Mouse (Mus musculus): ENCODE data around the gene Kdm1a. TPM values are rescaled to one million over a fixed set of nuclear protein-coding genes. Genes with fewer than 3 reads are reported as not detected.

Kdm1a gene
- polyA plus RNA-seq (2015; fragmentation: Nextera tagmentation; extraction: Ambion mirVana) = 76.5 TPM in 2 replicates

GRCm38 (mm10) chr4:136602568-136602967 lies at the start of gene Kdm1a:
TSS of gene Kdm1a (minus strand) at chr4:136602723.
- Histone ChIP-seq H3K27ac (replicated peaks) (peak within 1 kb of the TSS; percentile 96), H3K4me1 (replicated peaks) (peaks cover 30% of the 10 kb centered on the region), H3K4me3 (peak within 1 kb of the TSS; percentile 99), H3K4me2 (peak within 1 kb of the TSS; percentile 76), H3K36me3 (no peaks in the 10 kb centered on the region), H3K27me3 (no peaks in the 10 kb centered on the region), H3K9ac (peak within 1 kb of the TSS; percentile 100), H3K9me3 (no peaks in the 10 kb centered on the region)
- WGBS = under 1% methylated on average over 31 of the region's 45 CpGs
- peak; percentile 91 for ATAC-seq (ENCODE audit: low read depth)

DNA sequence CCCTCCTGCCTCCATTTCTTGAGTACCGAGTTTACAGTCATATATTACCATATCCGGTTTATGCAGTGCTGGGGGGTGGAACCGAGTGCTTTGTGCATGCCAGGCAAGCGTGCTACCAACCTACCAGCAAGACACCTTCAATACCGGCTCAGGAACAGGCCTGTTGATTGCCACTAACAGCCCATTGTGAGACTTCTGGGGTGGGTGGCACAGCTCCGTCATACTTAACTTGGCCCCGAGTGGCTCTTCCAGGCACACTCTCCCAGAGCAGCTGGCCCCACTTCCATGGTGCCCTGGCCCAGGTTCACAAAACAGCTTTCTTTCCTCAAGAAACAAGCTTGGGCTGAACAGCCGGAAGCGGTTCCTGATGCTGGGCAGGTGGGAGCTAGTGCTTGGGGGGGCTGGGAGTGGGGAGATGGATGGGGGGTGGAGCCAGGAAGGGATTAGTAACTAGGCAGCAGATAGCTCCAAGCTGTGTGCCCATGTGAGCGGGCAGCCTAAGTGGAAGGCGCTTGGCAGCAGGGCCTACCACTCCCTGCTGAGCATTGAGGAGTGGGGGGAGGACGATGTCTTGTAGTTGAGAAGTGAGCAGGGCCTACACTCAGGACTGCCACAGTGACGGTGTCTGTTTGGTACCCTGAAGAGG lies 49.5 kb upstream of the Kdm1a start:
- Histone ChIP-seq H3K9me3 (0 out of 2 replicates have a peak, but pooled peaks cover 3% of the 10 kb centered on the region), H3K9ac (no peak overlapping the region), H3K36me3 (peaks cover 33% of the 10 kb centered on the region), H3K4me2 (no peak overlapping the region), H3K27me3 (no peaks in the 10 kb centered on the region), H3K4me1 (replicated peaks) (peaks cover 31% of the 10 kb centered on the region), H3K27ac (replicated peaks) (peak overlapping the region; percentile 64), H3K4me3 (no peak overlapping the region)
- 69% methylated on average over 13 of the region's 13 CpGs for WGBS
- ATAC-seq (ENCODE audit: low read depth) = peak; percentile 45; the same call in 1 of the 2 replicates

DNA sequence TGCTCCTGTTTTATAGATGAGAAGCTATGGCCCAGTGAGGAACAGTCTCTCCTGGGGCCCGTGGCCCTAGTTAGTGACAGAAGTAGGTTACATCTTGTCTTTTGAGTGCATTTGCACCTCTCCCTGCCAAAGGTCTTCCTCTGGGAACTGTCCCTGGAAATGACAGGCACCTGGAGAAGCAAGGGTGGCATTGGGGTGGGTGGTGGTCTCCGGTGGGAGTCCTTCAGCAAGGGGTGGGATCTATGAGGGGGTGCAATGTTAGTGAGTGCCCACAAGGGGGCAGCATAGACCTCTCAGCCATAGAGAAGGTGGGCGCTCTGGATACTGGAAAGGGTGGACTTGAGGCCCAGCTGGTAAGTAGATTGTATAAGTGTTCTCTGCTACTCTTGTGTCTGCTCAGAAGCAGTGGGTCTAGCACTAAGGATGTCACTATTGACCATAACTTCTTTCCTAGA lies 48.9 kb upstream of the Kdm1a start:
- WGBS = 64% methylated on average over 3 of the region's 3 CpGs
- peak overlapping the region; percentile 64; the same call in 1 of the 2 replicates for H3K27ac ChIP-seq (replicated peaks)

GRCm38 (mm10) chr4:136650261-136650660 lies 47.7 kb upstream of the Kdm1a start:
- Histone ChIP-seq H3K27me3 (no peaks in the 10 kb centered on the region), H3K27ac (replicated peaks) (no peak overlapping the region), H3K4me3 (no peak overlapping the region), H3K9me3 (0 out of 2 replicates have a peak, but pooled peaks cover 3% of the 10 kb centered on the region), H3K4me1 (replicated peaks) (peaks cover 31% of the 10 kb centered on the region), H3K36me3 (peaks cover 16% of the 10 kb centered on the region), H3K9ac (no peak overlapping the region), H3K4me2 (no peak overlapping the region)
- ATAC-seq (ENCODE audit: low read depth) = no peak
- 89% methylated on average over 8 of the region's 8 CpGs for WGBS

More for the DNA sequence above, 48.9 kb upstream of the Kdm1a start:
- Histone ChIP-seq H3K4me3 (no peak overlapping the region), H3K9me3 (0 out of 2 replicates have a peak, but pooled peaks cover 3% of the 10 kb centered on the region), H3K9ac (no peak overlapping the region), H3K27me3 (no peaks in the 10 kb centered on the region), H3K4me2 (no peak overlapping the region), H3K36me3 (peaks cover 27% of the 10 kb centered on the region), H3K4me1 (replicated peaks) (peaks cover 31% of the 10 kb centered on the region)
- peak; percentile 19; the same call in 1 of the 2 replicates for ATAC-seq (ENCODE audit: low read depth)

- 0 out of 2 replicates have a peak, but pooled peaks have one; percentile 16 for ATAC-seq (ENCODE audit: low read depth)
- peaks cover 31% of the 10 kb centered on the region for H3K4me1 ChIP-seq (replicated peaks)
- no peak overlapping the region for H3K4me3 ChIP-seq
- 0 out of 2 replicates have a peak, but pooled peaks cover 3% of the 10 kb centered on the region for H3K9me3 ChIP-seq
- no peak overlapping the region for H3K4me2 ChIP-seq
- no peak overlapping the region for H3K9ac ChIP-seq
- peaks cover 9% of the 10 kb centered on the region for H3K36me3 ChIP-seq
- H3K27ac ChIP-seq (replicated peaks) = no peak overlapping the region
- 41% methylated on average over 13 of the region's 13 CpGs for WGBS
- H3K27me3 ChIP-seq = no peaks in the 10 kb centered on the region
These were observed 47.1 kb upstream of the Kdm1a start for GRCm38 (mm10) chr4:136649480-136650196.

DNA sequence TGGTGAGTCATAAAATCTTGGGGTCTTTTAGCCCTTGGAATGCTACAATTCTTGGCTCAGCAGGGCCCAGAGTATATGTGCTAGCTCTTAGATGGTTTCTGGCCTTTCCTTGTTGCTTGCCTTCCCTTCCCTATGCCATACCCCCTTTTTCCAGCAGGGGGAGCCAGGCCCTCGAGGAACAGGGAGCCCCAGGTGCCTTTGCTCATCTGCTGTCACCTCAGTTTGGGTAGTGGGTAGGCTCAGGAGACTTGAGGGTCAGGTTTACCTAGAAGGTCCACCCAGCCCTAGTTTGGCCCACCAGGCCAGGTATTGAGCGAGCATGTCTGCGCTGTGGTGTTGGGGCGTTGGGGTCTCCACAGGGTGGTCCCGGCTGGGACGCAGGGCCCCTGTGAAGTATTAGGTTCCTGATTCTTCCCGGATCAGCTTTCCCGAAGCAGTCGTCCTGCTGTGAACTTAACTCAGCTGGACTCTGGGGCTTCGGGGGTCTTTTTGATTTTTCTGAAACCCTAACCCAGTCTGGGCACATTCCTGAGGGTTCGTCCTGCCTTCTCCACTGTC lies 46.5 kb upstream of the Kdm1a start:
- H3K9ac ChIP-seq = no peak overlapping the region
- H3K27me3 ChIP-seq = no peaks in the 10 kb centered on the region
- ATAC-seq (ENCODE audit: low read depth) = no peak
- peaks cover 3% of the 10 kb centered on the region; the same call in 1 of the 2 replicates for H3K36me3 ChIP-seq
- peaks cover 3% of the 10 kb centered on the region; the same call in 1 of the 2 replicates for H3K9me3 ChIP-seq
- H3K27ac ChIP-seq (replicated peaks) = no peak overlapping the region
- no peak overlapping the region for H3K4me2 ChIP-seq
- H3K4me1 ChIP-seq (replicated peaks) = peaks cover 31% of the 10 kb centered on the region
- H3K4me3 ChIP-seq = no peak overlapping the region
- WGBS = 18% methylated on average over 11 of the region's 11 CpGs

- Histone ChIP-seq H3K27me3 (peaks cover 34% of the 10 kb centered on the region), H3K4me1 (replicated peaks) (peaks cover 12% of the 10 kb centered on the region), H3K9me3 (no peaks in the 10 kb centered on the region), H3K9ac (peak overlapping the region; percentile 31), H3K4me2 (peak overlapping the region; percentile 34), H3K27ac (replicated peaks) (no peak overlapping the region), H3K36me3 (no peaks in the 10 kb centered on the region), H3K4me3 (no peak overlapping the region)
- 5% methylated on average over 10 of the region's 10 CpGs for WGBS
- ATAC-seq (ENCODE audit: low read depth) = no peak
These were observed 36.4 kb upstream of the Kdm1a start for GRCm38 (mm10) chr4:136638890-136639289.

GRCm38 (mm10) chr4:136638230-136638750 lies 35.8 kb upstream of the Kdm1a start:
- Histone ChIP-seq H3K4me1 (replicated peaks) (peaks cover 12% of the 10 kb centered on the region), H3K27ac (replicated peaks) (no peak overlapping the region), H3K36me3 (no peaks in the 10 kb centered on the region), H3K9ac (peak overlapping the region; percentile 72; the same call in 1 of the 2 replicates), H3K4me2 (peak overlapping the region; percentile 74), H3K9me3 (no peaks in the 10 kb centered on the region), H3K4me3 (peak overlapping the region; percentile 50; the same call in 1 of the 2 replicates), H3K27me3 (peaks cover 34% of the 10 kb centered on the region)
- 29% methylated on average over 7 of the region's 7 CpGs for WGBS
- peak; percentile 16; the same call in 1 of the 2 replicates for ATAC-seq (ENCODE audit: low read depth)

DNA sequence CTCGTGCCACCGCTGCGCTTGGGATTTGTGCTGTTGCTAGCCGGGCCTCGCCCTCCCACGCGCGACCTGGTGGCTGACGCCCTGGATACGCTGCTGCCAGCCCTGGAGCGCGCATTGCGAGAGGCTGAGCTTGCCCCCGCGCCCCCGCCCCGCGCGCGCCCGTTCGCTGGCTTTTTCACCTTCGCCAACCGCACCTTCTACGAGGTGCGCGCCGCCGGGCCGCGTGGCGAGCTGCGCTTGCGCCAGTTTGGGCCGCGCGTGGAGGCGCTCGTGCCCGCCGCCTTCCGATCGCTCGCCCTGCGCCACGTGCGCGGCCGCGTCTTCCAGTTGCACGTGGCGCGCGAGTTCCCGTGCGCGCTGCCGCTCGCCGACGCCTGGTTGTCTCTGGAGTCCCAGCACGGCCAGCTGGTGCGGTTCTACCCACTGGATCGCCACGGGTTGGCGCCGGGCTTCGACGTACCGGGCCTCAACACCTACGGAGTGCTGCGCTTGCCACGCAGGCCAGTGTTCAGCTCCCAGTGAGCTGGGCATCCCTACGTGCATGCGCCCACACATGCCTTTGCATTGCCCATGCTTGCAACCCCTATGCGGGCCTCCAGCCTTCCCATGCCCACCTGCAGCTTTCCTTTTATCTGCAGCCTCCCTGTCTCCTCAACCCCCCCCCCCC lies 35.2 kb upstream of the Kdm1a start:
- Histone ChIP-seq H3K4me3 (peak overlapping the region; percentile 50), H3K9ac (peak overlapping the region; percentile 72), H3K36me3 (no peaks in the 10 kb centered on the region), H3K27ac (replicated peaks) (no peak overlapping the region; the same call in 1 of the 2 replicates), H3K4me2 (peak overlapping the region; percentile 74), H3K9me3 (no peaks in the 10 kb centered on the region), H3K4me1 (replicated peaks) (peaks cover 12% of the 10 kb centered on the region), H3K27me3 (peaks cover 34% of the 10 kb centered on the region)
- 1% methylated on average over 76 of the region's 76 CpGs for WGBS
- peak; percentile 85 for ATAC-seq (ENCODE audit: low read depth)

DNA sequence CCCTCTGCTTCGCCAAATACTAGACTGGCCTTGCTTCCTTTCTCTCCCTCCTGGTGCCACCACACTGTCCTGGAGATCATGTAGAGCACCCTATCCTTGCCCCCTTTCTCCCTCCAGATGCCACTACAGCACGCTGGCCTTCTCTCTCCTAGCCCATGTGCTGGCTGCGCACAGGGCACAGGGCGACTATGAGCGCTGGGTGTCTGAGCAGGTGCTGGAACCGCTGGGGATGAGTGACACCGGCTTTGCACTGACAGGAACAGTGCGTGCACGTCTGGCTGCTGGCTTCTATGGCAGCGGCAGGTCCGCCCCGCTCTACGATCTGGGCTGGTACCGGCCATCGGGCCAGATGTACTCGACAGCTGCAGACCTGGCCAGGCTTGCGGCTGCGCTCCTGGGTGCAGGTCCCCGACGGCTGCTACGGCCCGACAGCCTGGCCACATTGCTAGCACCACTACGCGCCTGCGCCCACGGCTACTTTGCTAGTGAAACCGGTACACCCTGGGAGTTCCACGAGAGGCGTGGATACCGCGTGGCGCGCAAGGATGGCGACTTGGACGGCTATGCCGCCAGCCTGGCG lies 34.5 kb upstream of the Kdm1a start:
- ATAC-seq (ENCODE audit: low read depth) = peak; percentile 55
- Histone ChIP-seq H3K4me1 (replicated peaks) (peaks cover 12% of the 10 kb centered on the region), H3K27me3 (peaks cover 34% of the 10 kb centered on the region), H3K36me3 (no peaks in the 10 kb centered on the region), H3K9ac (peak overlapping the region; percentile 72), H3K4me3 (peak overlapping the region; percentile 50), H3K4me2 (peak overlapping the region; percentile 74), H3K27ac (replicated peaks) (no peak overlapping the region; the same call in 1 of the 2 replicates), H3K9me3 (no peaks in the 10 kb centered on the region)
- WGBS = 14% methylated on average over 37 of the region's 37 CpGs

GRCm38 (mm10) chr4:136636511-136636910 lies 34.0 kb upstream of the Kdm1a start:
- 60% methylated on average over 5 of the region's 5 CpGs for WGBS

More at GRCm38 (mm10) chr4:136636511-136636910, 34.0 kb upstream of the Kdm1a start:
- peak overlapping the region; percentile 72; the same call in 1 of the 2 replicates for H3K9ac ChIP-seq
- no peaks in the 10 kb centered on the region for H3K9me3 ChIP-seq
- H3K4me1 ChIP-seq (replicated peaks) = peaks cover 12% of the 10 kb centered on the region
- no peak for ATAC-seq (ENCODE audit: low read depth)
- peaks cover 34% of the 10 kb centered on the region for H3K27me3 ChIP-seq
- H3K27ac ChIP-seq (replicated peaks) = no peak overlapping the region
- H3K4me2 ChIP-seq = 0 out of 2 replicates have a peak overlapping the region, but pooled peaks have one; percentile 74
- no peaks in the 10 kb centered on the region for H3K36me3 ChIP-seq
- H3K4me3 ChIP-seq = peak overlapping the region; percentile 50; the same call in 1 of the 2 replicates
